Mouse (Mus musculus) kidney, adult 2 months (tissue): ENCODE measurements around the gene Rab8b.

ENCODE experiments used
- CTCF ChIP-seq: fragments of 200-500 bp; conservative IDR thresholded peaks from 2 replicates; pipeline ENCODE4 v1.5.1; 2011; ENCODE audit warnings: low read depth, mild to moderate bottlenecking, control low read depth, low read length, moderate library complexity, mixed read lengths; ENCODE audit not compliant: insufficient read depth, insufficient read length
- POLR2A ChIP-seq: fragments of 200-500 bp; IDR thresholded peaks from one replicate; pipeline ENCODE4 v1.6.1; 2011; ENCODE audit warnings: low read depth, low read length, control low read depth

GRCm38 (mm10) chr9:66945647-66946641 is 26.5 kb upstream of the Rab8b start, which contains the start of gene Rps27l:
- TF ChIP-seq CTCF (0 out of 2 replicates have a peak, but pooled peaks have one; percentile 0), POLR2A (peak; percentile 81)
